Mouse (Mus musculus) stomach, embryonic 16.5 days (tissue): ENCODE data around the gene Srgap1. TPM values are rescaled to one million over a fixed set of nuclear protein-coding genes. Genes with fewer than 3 reads are reported as not detected.

Experiments used
- ATAC-seq: fragments of 200-750 bp; cut with Nextera tagmentation; 2 replicates; pipeline ENCODE4 v1.8.0; 2017; ENCODE audit warnings: moderate number of reproducible peaks, moderate TSS enrichment; ENCODE audit not compliant: insufficient read depth, low FRiP score
- H3K27ac ChIP-seq: fragments of 300-500 bp; sonication (generic); 2 replicates; pipeline ENCODE4 v1.5.1; 2014; ENCODE audit warnings: low read length
- H3K27me3 ChIP-seq: fragments of 300-500 bp; sonication (generic); 2 replicates; pipeline ENCODE4 v1.6.1; 2014; ENCODE audit warnings: low read length, control low read depth, mixed read lengths; ENCODE audit not compliant: control insufficient read depth, insufficient read depth
- H3K36me3 ChIP-seq: fragments of 300-500 bp; sonication (generic); 2 replicates; pipeline ENCODE4 v1.6.1; 2014; ENCODE audit warnings: low read length; ENCODE audit not compliant: control insufficient read depth, insufficient read depth
- H3K4me1 ChIP-seq: fragments of 300-500 bp; sonication (generic); 2 replicates; pipeline ENCODE4 v1.6.1; 2014; ENCODE audit warnings: low read length, control low read depth, mixed read lengths; ENCODE audit not compliant: control insufficient read depth, insufficient read depth
- H3K4me2 ChIP-seq: fragments of 300-500 bp; sonication (generic); 2 replicates; pipeline ENCODE4 v1.6.1; 2014; ENCODE audit warnings: low read depth, low read length, mixed read lengths
- H3K4me3 ChIP-seq: fragments of 300-500 bp; sonication (generic); replicated peaks from 2 replicates; pipeline ENCODE4 v1.5.1; 2014; ENCODE audit warnings: mild to moderate bottlenecking, low read length
- H3K9ac ChIP-seq: fragments of 300-500 bp; sonication (generic); 2 replicates; pipeline ENCODE4 v1.6.1; 2014; ENCODE audit warnings: low read length
- H3K9me3 ChIP-seq: fragments of 300-500 bp; sonication (generic); replicated peaks from 2 replicates; pipeline ENCODE4 v1.6.1; 2016; ENCODE audit warnings: low read length, control low read depth; ENCODE audit not compliant: control insufficient read depth
- WGBS: fragments of 180-500 bp; shearing (Covaris S2); extraction: QIAGEN DNeasy Blood & Tissue Kit; methylation state at CpG from one replicate; pipeline ENCODE4 v1.1.7; 2014; 5-methylcytosine and 5-hydroxymethylcytosine counted together
- polyA plus RNA-seq: library from polyadenylated mRNA; unstranded; fragments of >200 nt; fragmentation: Nextera tagmentation; extraction: Ambion mirVana; gene quantifications from 2 replicates; pipeline ENCODE4 v1.2.1, GENCODE M21; 2015

Gene Srgap1
- polyA plus RNA-seq, 1 experiment from 2014 or later = 5.6 TPM

DNA sequence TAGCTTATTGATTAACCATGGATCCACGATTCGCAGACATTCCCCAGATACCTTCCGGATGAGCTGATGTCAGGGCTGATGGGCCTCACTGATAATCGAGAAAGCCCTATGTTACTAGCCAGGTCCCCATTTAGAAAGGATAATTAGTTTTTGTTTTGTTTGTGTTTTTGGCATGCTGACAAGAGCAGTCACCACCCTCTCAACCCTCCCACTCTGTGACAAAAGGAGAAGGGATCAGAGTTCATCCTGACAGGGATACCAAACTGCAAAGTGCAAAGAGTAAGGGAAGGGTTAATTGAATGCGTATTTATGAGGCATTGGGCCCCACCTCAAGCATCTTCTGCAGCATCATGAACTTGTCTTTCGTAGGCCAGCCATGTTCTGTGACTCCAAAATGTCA is 76.2 kb downstream of the Srgap1 start:
- ATAC-seq = no peak; the same call in 1 of the 2 replicates
- Histone ChIP-seq H3K4me1 (peaks cover 14% of the 10 kb centered on the region; the same call in 1 of the 2 replicates), H3K27ac (no peak overlapping the region), H3K4me3 (no peak overlapping the region), H3K27me3 (no peaks in the 10 kb centered on the region), H3K36me3 (no peaks in the 10 kb centered on the region), H3K9ac (no peak overlapping the region), H3K4me2 (no peak overlapping the region), H3K9me3 (no peaks in the 10 kb centered on the region)
- 73% methylated on average over 6 of the region's 6 CpGs for WGBS

DNA sequence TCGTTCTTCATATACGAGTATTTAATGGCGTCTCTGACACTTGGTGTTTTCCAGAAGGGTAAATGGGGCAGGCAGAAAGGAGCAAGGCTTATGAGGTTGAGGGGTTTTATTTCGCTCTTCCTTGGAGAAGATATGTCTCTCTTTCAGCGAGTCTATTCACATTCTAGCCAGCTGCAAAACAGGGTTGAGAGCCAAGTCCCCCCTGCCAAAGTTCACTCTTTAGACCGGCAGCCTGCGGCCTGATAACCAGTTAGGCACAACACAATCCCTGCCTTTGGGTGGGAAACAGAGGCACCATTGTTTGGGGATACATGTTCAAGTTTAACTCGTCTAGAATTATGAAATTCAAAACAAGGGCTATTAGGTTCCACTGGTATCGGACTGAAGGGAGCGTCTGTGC is 83.0 kb downstream of the Srgap1 start:
- Histone ChIP-seq H3K36me3 (no peaks in the 10 kb centered on the region), H3K4me2 (no peak overlapping the region), H3K27me3 (no peaks in the 10 kb centered on the region), H3K4me3 (no peak overlapping the region), H3K9me3 (no peaks in the 10 kb centered on the region), H3K4me1 (peaks cover 14% of the 10 kb centered on the region), H3K27ac (no peak overlapping the region), H3K9ac (no peak overlapping the region)
- 70% methylated on average over 10 of the region's 10 CpGs for WGBS
- no peak for ATAC-seq

DNA sequence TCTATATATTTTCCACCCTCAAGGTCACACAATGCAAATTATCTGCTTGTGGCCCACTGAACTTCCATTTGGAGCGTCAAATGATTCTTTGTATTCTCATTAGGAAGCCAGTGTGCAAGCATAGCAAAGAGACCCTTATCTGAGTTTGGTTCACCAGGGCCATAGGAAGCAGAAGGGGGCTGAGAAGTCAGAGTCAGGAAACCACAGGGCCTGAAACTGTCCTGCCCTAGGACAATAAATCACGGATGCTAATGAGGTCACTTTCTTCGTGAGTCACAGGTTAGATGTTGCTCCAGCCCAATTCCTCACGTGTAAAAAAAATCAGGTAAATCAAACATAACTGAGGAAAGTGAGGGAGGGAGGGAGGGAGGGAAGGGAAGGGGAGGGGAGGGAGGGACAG is 85.1 kb downstream of the Srgap1 start:
- Histone ChIP-seq H3K4me3 (no peak overlapping the region), H3K9me3 (no peaks in the 10 kb centered on the region), H3K27ac (peak overlapping the region; percentile 55; the same call in 1 of the 2 replicates), H3K4me1 (peaks cover 3% of the 10 kb centered on the region; the same call in 1 of the 2 replicates), H3K36me3 (no peaks in the 10 kb centered on the region), H3K9ac (no peak overlapping the region), H3K27me3 (no peaks in the 10 kb centered on the region), H3K4me2 (no peak overlapping the region)
- WGBS = 34% methylated on average over 4 of the region's 4 CpGs
- ATAC-seq = 0 out of 2 replicates have a peak, but pooled peaks have one; percentile 34

DNA sequence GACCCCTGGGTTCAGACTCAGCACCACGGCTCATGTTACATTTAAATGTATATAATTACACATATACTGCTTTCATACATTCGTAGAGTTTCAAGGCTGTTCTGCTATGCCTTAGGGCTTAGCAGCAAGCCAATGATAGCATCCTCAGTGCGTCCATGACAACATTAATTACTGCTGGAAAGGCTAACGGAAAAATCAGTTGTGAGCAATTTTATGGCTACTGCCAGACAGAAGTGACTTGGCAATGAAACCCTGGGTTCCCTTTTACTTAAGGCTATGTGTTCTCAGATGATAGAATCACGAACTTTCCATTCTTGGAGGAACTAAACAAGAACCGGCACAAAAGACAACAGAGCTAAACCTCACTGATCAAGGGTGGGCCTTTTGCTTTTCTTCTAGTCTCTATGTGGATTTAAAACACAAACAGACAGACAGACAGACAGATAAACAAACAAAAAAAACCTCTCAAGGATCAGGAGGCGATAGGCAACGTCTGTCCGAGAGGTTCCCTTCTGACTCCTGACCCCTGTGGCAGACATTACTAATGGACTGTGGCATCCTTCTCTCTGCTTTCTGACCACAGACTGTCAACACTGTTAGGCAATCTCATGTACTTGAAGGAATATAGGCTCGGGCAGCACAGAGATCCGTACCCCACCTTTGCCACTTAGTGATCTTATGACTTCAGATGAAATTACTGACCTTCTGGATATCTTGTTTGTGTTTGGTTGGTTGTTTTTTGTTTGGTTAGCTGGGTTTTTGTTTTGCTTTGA is 85.8 kb downstream of the Srgap1 start:
- Histone ChIP-seq H3K9ac (no peak overlapping the region), H3K4me3 (no peak overlapping the region), H3K36me3 (no peaks in the 10 kb centered on the region), H3K4me1 (peaks cover 8% of the 10 kb centered on the region), H3K9me3 (no peaks in the 10 kb centered on the region), H3K27me3 (no peaks in the 10 kb centered on the region), H3K27ac (no peak overlapping the region), H3K4me2 (no peak overlapping the region)
- 50% methylated on average over 11 of the region's 11 CpGs for WGBS
- no peak for ATAC-seq

DNA sequence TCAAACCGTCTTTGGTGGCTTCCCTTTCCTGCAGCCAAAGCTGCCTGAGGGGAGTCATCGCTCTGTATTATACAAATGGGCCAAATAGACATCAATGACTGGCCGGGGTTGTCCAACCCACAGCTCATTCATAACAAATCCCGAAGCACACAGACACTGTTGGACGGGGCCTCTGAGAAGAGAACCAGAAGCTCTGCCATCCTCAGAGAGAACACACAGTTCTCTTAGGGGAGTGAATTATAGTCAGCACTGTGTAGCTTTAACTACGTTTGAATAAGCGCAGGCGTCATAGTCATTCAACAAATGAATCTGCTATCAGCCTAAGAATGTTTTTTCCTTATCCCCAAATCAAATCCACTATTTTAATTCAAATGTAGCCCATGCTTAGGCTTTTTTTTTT is 88.4 kb downstream of the Srgap1 start:
- Histone ChIP-seq H3K9ac (no peak overlapping the region), H3K36me3 (no peaks in the 10 kb centered on the region), H3K4me2 (no peak overlapping the region), H3K4me3 (no peak overlapping the region), H3K27me3 (no peaks in the 10 kb centered on the region), H3K27ac (no peak overlapping the region), H3K9me3 (no peaks in the 10 kb centered on the region), H3K4me1 (peaks cover 10% of the 10 kb centered on the region)
- 52% methylated on average over 8 of the region's 8 CpGs for WGBS
- ATAC-seq = no peak

DNA sequence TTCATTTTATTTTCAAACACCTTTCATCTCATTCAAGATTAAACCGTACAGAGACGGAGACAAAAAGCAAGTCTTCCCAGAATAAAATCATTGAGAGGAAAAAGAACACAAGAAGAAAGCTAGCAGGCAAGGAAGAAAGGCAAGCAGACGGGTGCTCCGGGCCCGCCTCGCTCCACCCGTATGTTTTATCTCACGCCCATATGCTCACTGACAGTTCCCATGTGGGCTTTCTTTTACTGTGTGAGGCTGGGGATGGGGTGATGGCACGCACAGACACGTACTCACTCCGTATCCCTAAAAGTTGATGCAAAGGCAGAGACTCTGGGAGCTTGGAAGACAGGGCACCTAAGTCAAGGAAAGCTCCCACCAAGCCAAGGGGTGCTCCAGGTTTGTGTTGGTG is 90.6 kb downstream of the Srgap1 start:
- WGBS = 56% methylated on average over 11 of the region's 11 CpGs
- Histone ChIP-seq H3K4me3 (no peak overlapping the region), H3K9ac (no peak overlapping the region), H3K27me3 (no peaks in the 10 kb centered on the region), H3K36me3 (no peaks in the 10 kb centered on the region), H3K27ac (no peak overlapping the region), H3K9me3 (no peaks in the 10 kb centered on the region), H3K4me2 (no peak overlapping the region), H3K4me1 (peaks cover 9% of the 10 kb centered on the region)
- ATAC-seq = no peak

DNA sequence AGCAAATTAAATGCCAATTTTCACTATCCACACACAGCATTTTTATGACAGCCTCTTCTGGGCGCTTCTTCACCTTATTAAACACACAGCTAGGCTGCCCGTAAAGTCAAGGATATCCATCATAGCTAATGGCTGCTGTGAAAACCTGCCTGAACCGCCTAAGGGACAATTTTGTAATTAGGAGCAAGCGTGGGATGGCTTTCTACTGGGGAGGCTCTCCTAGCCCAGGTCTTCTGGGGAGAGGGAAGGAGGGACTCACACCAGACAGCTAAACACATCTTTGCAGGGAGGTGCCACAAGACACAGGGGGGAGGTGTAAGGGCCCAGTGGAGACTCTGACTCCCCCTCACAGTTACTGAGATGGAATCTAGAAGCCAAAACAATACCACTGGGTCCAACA is 91.4 kb downstream of the Srgap1 start:
- Histone ChIP-seq H3K9me3 (no peaks in the 10 kb centered on the region), H3K36me3 (no peaks in the 10 kb centered on the region), H3K9ac (no peak overlapping the region), H3K4me3 (no peak overlapping the region), H3K4me2 (no peak overlapping the region), H3K4me1 (peaks cover 7% of the 10 kb centered on the region; the same call in 1 of the 2 replicates), H3K27ac (no peak overlapping the region), H3K27me3 (no peaks in the 10 kb centered on the region)
- WGBS = 65% methylated on average over 4 of the region's 4 CpGs
- no peak for ATAC-seq

DNA sequence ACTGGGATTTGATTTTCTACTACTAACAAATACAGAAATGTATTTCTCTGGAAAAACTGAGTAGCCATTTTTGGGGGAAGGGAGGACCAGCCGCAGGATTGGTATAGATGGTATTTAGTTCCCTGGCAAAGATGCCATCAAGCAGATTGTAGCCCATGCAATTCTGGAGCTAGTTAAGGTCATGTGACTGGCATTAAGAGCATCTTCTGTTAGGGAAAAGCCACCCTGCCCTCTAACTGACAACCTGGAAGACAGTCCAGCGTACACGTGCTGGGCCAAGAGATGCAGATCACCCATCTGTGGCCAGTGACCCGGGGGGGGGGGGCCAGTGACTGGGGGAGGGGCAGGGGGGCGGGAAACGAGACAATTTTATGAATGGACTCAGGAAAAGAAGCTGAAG is 92.2 kb downstream of the Srgap1 start:
- no peak overlapping the region for H3K9ac ChIP-seq
- no peaks in the 10 kb centered on the region for H3K9me3 ChIP-seq
- ATAC-seq = no peak
- WGBS = 89% methylated on average over 6 of the region's 6 CpGs
- H3K27ac ChIP-seq = no peak overlapping the region
- H3K4me1 ChIP-seq = peaks cover 7% of the 10 kb centered on the region; the same call in 1 of the 2 replicates
- H3K4me2 ChIP-seq = no peak overlapping the region
- no peaks in the 10 kb centered on the region for H3K36me3 ChIP-seq
- H3K27me3 ChIP-seq = no peaks in the 10 kb centered on the region
- H3K4me3 ChIP-seq = no peak overlapping the region

DNA sequence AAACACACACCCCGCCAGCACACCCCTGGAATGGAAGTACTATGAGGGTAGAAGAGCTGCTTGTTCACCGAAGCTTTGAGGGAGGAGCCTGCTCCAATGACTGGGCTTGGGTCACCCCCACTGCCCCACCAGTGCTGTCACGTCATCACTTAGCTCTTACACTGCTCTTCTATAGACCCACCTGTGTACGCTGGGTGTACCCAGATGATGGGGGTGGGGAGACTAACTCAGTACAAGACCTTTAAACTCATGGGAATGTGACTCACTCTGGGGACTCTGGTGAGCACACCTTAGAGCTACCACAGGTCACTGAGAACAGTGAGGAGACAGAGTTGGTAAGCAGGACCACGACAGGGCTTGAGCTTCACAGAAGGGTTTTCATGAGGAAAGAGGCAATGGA is 94.1 kb downstream of the Srgap1 start:
- Histone ChIP-seq H3K36me3 (no peaks in the 10 kb centered on the region), H3K4me2 (no peak overlapping the region), H3K4me3 (no peak overlapping the region), H3K27ac (no peak overlapping the region), H3K27me3 (no peaks in the 10 kb centered on the region), H3K4me1 (peaks cover 7% of the 10 kb centered on the region; the same call in 1 of the 2 replicates), H3K9ac (no peak overlapping the region), H3K9me3 (no peaks in the 10 kb centered on the region)
- 83% methylated on average over 5 of the region's 5 CpGs for WGBS
- peak; percentile 33; the same call in 1 of the 2 replicates for ATAC-seq
